Mouse (Mus musculus): ENCODE data around the gene B9d2.

- TF ChIP-seq MAX (IDR thresholded peaks at IDR 0.05; ENCODE audit: low read depth): no peak
- TF ChIP-seq TCF12 (IDR thresholded peaks at IDR 0.05; ENCODE audit: insufficient read depth, poor library complexity, severe bottlenecking): no peak
- peak; percentile 66 for TF ChIP-seq POLR2A (IDR thresholded peaks at IDR 0.05; ENCODE audit: insufficient read length, low read depth)
- no peak for TF ChIP-seq USF1 (IDR thresholded peaks at IDR 0.05; ENCODE audit: low read depth)
- TF ChIP-seq E2F4 (IDR thresholded peaks at IDR 0.05; ENCODE audit: insufficient read depth): no peak
- no peak for TF ChIP-seq MYOD1 (IDR thresholded peaks at IDR 0.05; ENCODE audit: control insufficient read depth in 1 of 3, insufficient read length in 2 of 3, low read depth in 2 of 3)
- TF ChIP-seq MYOG (IDR thresholded peaks at IDR 0.05; ENCODE audit: control insufficient read depth in 1 of 3, insufficient read depth in 1 of 3, insufficient read length in 2 of 3, low read depth in 2 of 3): no peak
Measured at GRCm38 (mm10) chr7:25718788-25719417, 38.3 kb downstream of the B9d2 start, which contains the start of gene Ccdc97.
